Mouse (Mus musculus) G1E-ER4 (cell line): Measurements from ENCODE around the gene Gaa. TPM values are rescaled to one million over a fixed set of nuclear protein-coding genes. Genes with fewer than 3 reads are reported as not detected.

Source experiments
- GATA1 ChIP-seq: IDR thresholded peaks from one replicate; pipeline ENCODE4 v1.8.0; 2012; ENCODE audit warnings: low read length, inconsistent platforms
- polyA plus RNA-seq: library from polyadenylated mRNA; stranded (reverse); fragments of >175 nt; gene quantifications from 2 replicates; pipeline ENCODE4 v1.2.3, GENCODE M21; 2012

Gaa gene
- polyA plus RNA-seq, 1 experiment = 82.6 TPM

- TF ChIP-seq GATA1 = no peak
Observed at GRCm38 (mm10) chr11:119237568-119238304, 30.0 kb upstream of the Gaa start.

- no peak for TF ChIP-seq GATA1
Observed at GRCm38 (mm10) chr11:119238305-119238721, 29.4 kb upstream of the Gaa start.

- TF ChIP-seq GATA1 = no peak
Observed at GRCm38 (mm10) chr11:119239480-119239879, 28.2 kb upstream of the Gaa start.

DNA sequence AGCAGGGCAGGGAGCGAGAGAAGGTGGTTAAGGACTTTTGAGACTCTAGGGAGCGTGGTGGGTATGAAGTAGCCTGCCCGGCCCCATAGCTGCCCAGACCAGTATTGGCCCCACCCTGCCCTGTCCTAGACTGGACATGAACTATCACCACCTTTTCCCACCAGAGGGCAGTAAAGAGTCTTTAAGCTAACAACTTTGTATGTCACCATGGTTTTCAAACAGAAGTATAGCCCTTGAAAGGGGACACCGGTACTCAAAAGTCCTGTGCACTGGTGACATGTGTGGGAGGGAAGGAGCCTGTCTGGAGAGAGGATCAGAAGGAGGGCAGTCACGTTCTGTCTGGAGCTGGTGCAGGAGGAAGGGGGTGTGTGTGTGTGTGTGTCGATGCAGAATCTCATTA, 18.7 kb upstream of the Gaa start:
- TF ChIP-seq GATA1 = no peak

- TF ChIP-seq GATA1 = no peak
Observed at GRCm38 (mm10) chr11:119250998-119251397, 16.7 kb upstream of the Gaa start.

GRCm38 (mm10) chr11:119252854-119253541, 14.7 kb upstream of the Gaa start:
- TF ChIP-seq GATA1 = no peak

GRCm38 (mm10) chr11:119258216-119258571, 9.5 kb upstream of the Gaa start:
- no peak for TF ChIP-seq GATA1

GRCm38 (mm10) chr11:119258572-119259322, 8.9 kb upstream of the Gaa start:
- TF ChIP-seq GATA1 = no peak

- TF ChIP-seq GATA1 = no peak
Observed at GRCm38 (mm10) chr11:119259977-119260376, 7.7 kb upstream of the Gaa start.

DNA sequence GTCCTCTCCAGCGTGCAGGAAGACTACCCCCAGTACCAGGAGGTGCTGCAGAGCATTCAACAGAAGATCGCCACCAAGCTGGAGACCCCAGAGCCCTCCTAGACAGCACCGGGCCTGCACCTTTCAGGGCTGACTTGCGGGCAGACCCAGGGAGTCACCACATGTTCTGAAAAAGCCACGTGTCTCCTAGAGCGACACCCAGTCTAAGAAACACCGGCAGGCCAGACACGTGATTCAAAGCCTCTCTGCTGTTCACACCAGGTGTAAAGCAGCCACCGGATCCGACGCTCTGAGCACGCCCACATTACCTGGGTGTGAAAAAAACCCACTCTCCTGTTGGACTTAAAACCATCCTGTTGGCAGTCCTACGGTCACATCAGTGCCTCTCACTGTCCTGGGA, 3.3 kb upstream of the Gaa start:
- TF ChIP-seq GATA1 = no peak

DNA sequence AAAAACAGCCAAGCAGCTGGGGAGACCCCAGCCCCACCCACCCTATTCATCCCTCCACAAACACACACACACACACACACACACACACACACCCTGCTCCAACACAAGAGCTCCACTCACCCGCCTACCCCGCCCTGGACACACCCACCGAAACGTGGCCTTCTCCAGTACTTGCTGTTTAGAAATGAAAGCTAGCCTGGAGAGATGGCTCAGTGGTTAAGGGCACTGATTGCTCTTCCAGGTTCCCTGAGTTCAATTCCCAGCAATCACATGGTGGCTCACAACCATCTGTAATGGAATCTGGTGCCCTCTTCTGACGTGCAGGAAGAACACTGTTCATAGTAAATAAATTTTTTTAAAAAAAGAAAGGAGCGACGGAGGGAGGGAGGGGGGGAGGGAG, 1.9 kb upstream of the Gaa start:
- no peak for TF ChIP-seq GATA1

DNA sequence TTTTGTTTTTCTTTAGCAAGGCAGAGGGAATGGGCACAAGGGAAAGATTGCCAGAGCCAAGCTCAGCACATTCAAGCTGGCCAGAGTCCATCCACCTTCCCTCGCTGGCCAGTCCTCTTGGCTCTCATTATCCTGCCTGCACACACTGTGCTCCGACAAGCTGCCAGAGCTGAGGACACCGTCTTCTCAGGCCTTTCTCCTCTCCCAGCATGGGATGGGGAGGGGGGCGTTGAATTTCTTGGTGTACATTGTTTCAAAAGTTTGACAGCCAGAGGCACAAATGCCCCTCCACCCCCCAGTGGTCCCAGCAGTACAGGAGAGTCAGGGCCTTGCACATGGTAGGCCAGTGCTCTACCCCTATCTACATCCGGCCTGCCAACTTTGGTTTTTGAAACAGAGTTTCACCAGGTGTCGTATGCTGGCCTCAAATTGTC, 429 bp upstream of the Gaa start:
- no peak for TF ChIP-seq GATA1

DNA sequence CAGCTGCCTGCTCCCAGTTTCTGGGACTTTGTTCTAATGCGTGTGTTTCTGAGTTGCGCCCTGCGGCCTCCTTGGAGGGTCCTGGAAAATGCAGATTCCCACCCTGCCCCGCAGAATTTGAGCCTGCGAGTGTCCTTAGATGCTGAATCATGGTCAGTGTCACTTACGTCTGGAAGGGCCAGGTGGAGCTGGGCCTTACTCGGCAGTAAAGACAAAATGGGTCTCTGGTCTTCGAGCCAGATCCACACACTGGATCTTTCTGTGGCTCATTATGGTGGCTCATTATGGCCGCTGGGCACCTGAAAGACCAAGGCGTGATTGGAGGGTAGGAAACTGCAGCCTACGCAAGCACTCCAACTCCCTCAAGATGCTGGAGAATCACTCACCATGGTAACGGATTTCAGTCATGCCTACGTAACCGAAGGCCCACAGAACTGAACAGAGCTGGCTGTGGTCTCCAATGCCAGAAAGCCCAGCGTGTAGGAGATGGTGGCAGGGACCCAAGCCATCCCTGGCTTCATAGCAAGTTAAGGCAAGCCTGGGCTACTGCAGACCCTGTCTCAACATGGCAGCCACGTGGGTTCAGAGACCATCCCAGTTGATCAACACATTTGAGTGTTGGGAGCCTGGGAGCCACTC, 989 bp downstream of the Gaa start:
- no peak for TF ChIP-seq GATA1

- TF ChIP-seq GATA1 = no peak
Observed at GRCm38 (mm10) chr11:119273186-119273930, 5.7 kb downstream of the Gaa start.

DNA sequence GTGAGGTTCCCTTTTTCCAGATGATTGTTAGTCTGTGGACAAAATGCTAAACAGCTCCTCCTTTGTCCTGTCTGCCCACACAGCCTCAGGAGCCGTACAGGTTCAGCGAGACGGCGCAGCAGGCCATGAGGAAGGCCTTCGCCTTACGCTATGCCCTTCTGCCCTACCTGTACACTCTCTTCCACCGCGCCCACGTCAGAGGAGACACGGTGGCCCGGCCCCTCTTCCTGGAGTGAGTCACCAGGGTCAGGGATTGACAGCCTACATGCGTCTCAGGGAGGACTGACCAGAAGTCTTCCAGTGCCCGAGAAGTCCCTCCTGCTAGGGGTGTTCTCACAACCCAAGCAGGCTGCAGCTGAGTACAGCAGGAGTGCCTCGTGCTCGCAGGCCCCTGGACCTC, 13.3 kb downstream of the Gaa start:
- TF ChIP-seq GATA1 = no peak
